Mouse (Mus musculus) hindbrain, embryonic 14.5 days (tissue): Measurements from ENCODE around the gene Cyp39a1. TPM values are rescaled to one million over a fixed set of nuclear protein-coding genes. Genes with fewer than 3 reads are reported as not detected.

Source experiments
- ATAC-seq: fragments of 200-750 bp; cut with Nextera tagmentation; 2 replicates; pipeline ENCODE4 v1.8.0; 2017; ENCODE audit warnings: moderate number of reproducible peaks, mild to moderate bottlenecking, moderate TSS enrichment, moderate library complexity; ENCODE audit not compliant: low FRiP score
- DNase-seq: peaks from one replicate; pipeline ENCODE4 v3.0.0-alpha.2; 2015; ENCODE audit warnings: low spot score
- H3K27ac ChIP-seq: fragments of 300-500 bp; sonication (generic); 2 replicates; pipeline ENCODE4 v1.5.1; 2014; ENCODE audit warnings: mild to moderate bottlenecking, moderate library complexity
- H3K27me3 ChIP-seq: fragments of 300-500 bp; sonication (generic); 2 replicates; pipeline ENCODE4 v1.6.1; 2014; ENCODE audit warnings: mild to moderate bottlenecking, low read length, mixed read lengths; ENCODE audit not compliant: control insufficient read depth, insufficient read depth
- H3K36me3 ChIP-seq: fragments of 300-500 bp; sonication (generic); replicated peaks from 2 replicates; pipeline ENCODE4 v1.6.1; 2014; ENCODE audit not compliant: control insufficient read depth, insufficient read depth
- H3K4me1 ChIP-seq: fragments of 300-500 bp; sonication (generic); replicated peaks from 2 replicates; pipeline ENCODE4 v1.6.1; 2014; ENCODE audit warnings: antibody characterized with exemption, low read length, mixed read lengths; ENCODE audit not compliant: control insufficient read depth, insufficient read depth
- H3K4me2 ChIP-seq: fragments of 300-500 bp; sonication (generic); replicated peaks from 2 replicates; pipeline ENCODE4 v1.6.1; 2014; ENCODE audit warnings: mild to moderate bottlenecking, moderate library complexity
- H3K4me3 ChIP-seq: fragments of 300-500 bp; sonication (generic); replicated peaks from 2 replicates; pipeline ENCODE4 v1.5.1; 2014; ENCODE audit warnings: mild to moderate bottlenecking, low read length
- H3K9ac ChIP-seq: fragments of 300-500 bp; sonication (generic); 2 replicates; pipeline ENCODE4 v1.6.1; 2014
- H3K9me3 ChIP-seq: fragments of 300-500 bp; sonication (generic); 2 replicates; pipeline ENCODE4 v1.6.1; 2016; ENCODE audit warnings: low read length; ENCODE audit not compliant: control insufficient read depth
- WGBS: fragments of 180-500 bp; shearing (Covaris S2); extraction: QIAGEN DNeasy Blood & Tissue Kit; methylation state at CpG from one replicate; pipeline ENCODE4 v1.1.7; 2014; 5-methylcytosine and 5-hydroxymethylcytosine counted together
- polyA plus RNA-seq: library from polyadenylated mRNA; unstranded; fragments of >200 nt; fragmentation: Nextera tagmentation; extraction: Ambion mirVana; gene quantifications from 2 replicates; pipeline ENCODE4 v1.2.1, GENCODE M21; 2014

The Cyp39a1 gene
- polyA plus RNA-seq, 1 experiment from 2014 or later, result 11.1 TPM

- no peak overlapping the region for H3K4me3 ChIP-seq
- H3K9me3 ChIP-seq, result no peaks in the 10 kb centered on the region
- H3K9ac ChIP-seq, result no peak overlapping the region
- no peaks in the 10 kb centered on the region for H3K36me3 ChIP-seq
- DNase-seq, result no peak
- H3K27me3 ChIP-seq, result no peaks in the 10 kb centered on the region; the same call in 1 of the 2 replicates
- no peak overlapping the region for H3K27ac ChIP-seq
- no peak for ATAC-seq
- no peak overlapping the region for H3K4me2 ChIP-seq
- H3K4me1 ChIP-seq, result no peaks in the 10 kb centered on the region
- WGBS, result 75% methylated on average over 1 of the region's 1 CpGs
These were observed 127.6 kb downstream of the Cyp39a1 start for GRCm38 (mm10) chr17:43794731-43795280.

Other genes with a start within 250 kb of the Cyp39a1 start
- gene Mep1a, start 164.6 kb upstream of the Cyp39a1 start, polyA plus RNA-seq, result 0.09 and 0.12 TPM in 2 replicates
- 0.94 and 2.1 TPM in 2 replicates for gene Ankrd66, start 123.8 kb upstream of the Cyp39a1 start, polyA plus RNA-seq
- gene Pla2g7, start 99.3 kb upstream of the Cyp39a1 start, polyA plus RNA-seq, result 105 and 113 TPM in 2 replicates
- gene Tdrd6, start 37.1 kb upstream of the Cyp39a1 start, polyA plus RNA-seq, result 0.50 and 0.56 TPM in 2 replicates
- gene Slc25a27, start 211 bp upstream of the Cyp39a1 start, polyA plus RNA-seq, result 63.0 and 70.4 TPM in 2 replicates
- 118 and 124 TPM in 2 replicates for gene Rcan2, start 133.9 kb downstream of the Cyp39a1 start, polyA plus RNA-seq